12 mouse cellular contexts compared by ENCODE assay signal in genomic region chr9:54682846-54683245, GRCm38 (mm10).
DNase-seq lines count a peak whose midpoint lies in the region.
"Had no signal": no experiment of that assay in that cellular context is flagged by ENCODE, and none has a peak within 500 bp of the region (broad histone marks: within the 10 kb centered on the region; RNA-seq: fewer than 3 reads in every experiment).

No protein-coding gene starts in this region.

- peak; percentile 41 for DNase-seq in lung, postnatal 10 days
- no peak for DNase-seq in lung, adult 18-20 months
- peak; percentile 95 for DNase-seq in brain, adult 2 months (ENCODE audit: low read depth, low spot score)
- peak; percentile 84 for DNase-seq in cerebellum, adult 11-12 months
- DNase-seq in cerebellum, postnatal 14 days = peak; percentile 82 to 87
- no peak for DNase-seq in frontal cortex, postnatal 36 days (ENCODE audit: low spot score in 2 of 2)
- no peak for DNase-seq in embryo, embryonic 10 days (ENCODE audit: low spot score)
- DNase-seq: adrenal gland, postnatal 10 days; forebrain, postnatal 0 days; heart, postnatal 36 days; liver, embryonic 13.5 days; thymus, postnatal 25 days had no signal

Comparison
In these comparisons a context has a peak if more than half of its experiments do, and no peak if none do; other contexts are left out.
1. DNase-seq: peak in lung, postnatal 10 days (single experiment), brain, adult 2 months (single experiment), cerebellum, adult 11-12 months (single experiment) and cerebellum, postnatal 14 days (2 of 2); none in lung, adult 18-20 months (0 of 2), frontal cortex, postnatal 36 days (0 of 2) and embryo, embryonic 10 days (single experiment).